Mouse (Mus musculus): ENCODE data around the gene Zfp219.
"Not testable (repeated sequence)": the region's sequence is repeated elsewhere in the genome, so short reads cannot be mapped to it uniquely, and the experiment has no call there.

GRCm38 (mm10) chr14:52042359-52042758 is 21.8 kb upstream of the Zfp219 start, which contains the start of gene Olfr221:
- not testable (repeated sequence) for TF ChIP-seq CTCF (IDR thresholded peaks at IDR 0.05; ENCODE audit: control insufficient read depth, insufficient read depth, insufficient read length); USF1 (IDR thresholded peaks at IDR 0.05; ENCODE audit: low read depth); MYOD1 (IDR thresholded peaks at IDR 0.05; ENCODE audit: control insufficient read depth, insufficient read length, low read depth); MAX (IDR thresholded peaks at IDR 0.05); CEBPB (IDR thresholded peaks at IDR 0.05; ENCODE audit: low read depth); MYOG (IDR thresholded peaks at IDR 0.05; ENCODE audit: control insufficient read depth, extremely low read depth, insufficient read length)
